Mouse (Mus musculus): ENCODE measurements around the gene Ndufs4. TPM values are rescaled to one million over a fixed set of nuclear protein-coding genes. Genes with fewer than 3 reads are reported as not detected.

The Ndufs4 gene
- total RNA-seq (2023): 78.4 TPM

GRCm38 (mm10) chr13:114388211-114388965 is at the start of gene Ndufs4:
Gene Ndufs4, minus strand, starts transcription at chr13:114388258.

Other genes starting within 250 kb of the Ndufs4 start
- 0.32 TPM for gene Fst, start 70.7 kb upstream of the Ndufs4 start, total RNA-seq (2023)

Measured in CD4-positive naive resting alpha-beta T cell, adult 76 days (primary cell).